Mouse (Mus musculus): ENCODE data around the gene Mllt1. TPM values are rescaled to one million over a fixed set of nuclear protein-coding genes. Genes with fewer than 3 reads are reported as not detected.

Gene Mllt1
- polyA plus RNA-seq, 1 experiment from 2014 or later: 25.8 TPM

DNA sequence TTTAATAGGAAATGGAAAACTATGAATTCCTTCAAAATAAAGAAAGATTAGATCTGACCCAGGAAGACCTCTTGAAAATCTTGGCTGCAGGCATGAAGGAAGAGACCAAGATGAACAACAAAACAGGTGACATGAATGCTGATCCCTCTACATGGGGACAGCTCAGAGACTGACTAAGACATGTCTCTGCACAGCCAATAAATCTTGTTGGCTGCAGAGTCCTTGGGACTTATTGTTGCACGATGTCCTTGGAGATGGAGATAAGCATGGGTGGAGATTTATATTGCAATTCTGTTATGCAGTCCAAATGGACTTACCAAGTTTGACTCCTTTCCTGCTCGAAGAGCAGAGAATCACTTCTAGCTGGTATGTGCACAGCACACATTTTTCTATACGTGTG, 34.1 kb upstream of the Mllt1 start:
- H3K27ac ChIP-seq: no peak overlapping the region
- H3K4me2 ChIP-seq: no peak overlapping the region
- ATAC-seq (replicated peaks; ENCODE audit: insufficient number of reproducible peaks, insufficient read depth, low FRiP score, low read depth): no peak
- H3K4me1 ChIP-seq (replicated peaks): no peaks in the 10 kb centered on the region
- no peaks in the 10 kb centered on the region for H3K9me3 ChIP-seq (replicated peaks)
- 0 out of 2 replicates have a peak, but pooled peaks cover 6% of the 10 kb centered on the region for H3K27me3 ChIP-seq
- 63% methylated on average over 3 of the region's 3 CpGs for WGBS
- H3K4me3 ChIP-seq: no peak overlapping the region
- H3K9ac ChIP-seq: no peak overlapping the region
- H3K36me3 ChIP-seq: no peaks in the 10 kb centered on the region

- no peaks in the 10 kb centered on the region for H3K9me3 ChIP-seq (replicated peaks)
- H3K36me3 ChIP-seq: no peaks in the 10 kb centered on the region
- no peak for ATAC-seq (replicated peaks; ENCODE audit: insufficient number of reproducible peaks, insufficient read depth, low FRiP score, low read depth)
- no peak overlapping the region for H3K9ac ChIP-seq
- no peaks in the 10 kb centered on the region for H3K4me1 ChIP-seq (replicated peaks)
- no peaks in the 10 kb centered on the region for H3K27me3 ChIP-seq
- no peak overlapping the region for H3K27ac ChIP-seq
- H3K4me3 ChIP-seq: no peak overlapping the region
- no peak overlapping the region for H3K4me2 ChIP-seq
- WGBS: 68% methylated on average over 6 of the region's 6 CpGs
Observed at GRCm38 (mm10) chr17:56963646-56964045, 28.4 kb upstream of the Mllt1 start.

DNA sequence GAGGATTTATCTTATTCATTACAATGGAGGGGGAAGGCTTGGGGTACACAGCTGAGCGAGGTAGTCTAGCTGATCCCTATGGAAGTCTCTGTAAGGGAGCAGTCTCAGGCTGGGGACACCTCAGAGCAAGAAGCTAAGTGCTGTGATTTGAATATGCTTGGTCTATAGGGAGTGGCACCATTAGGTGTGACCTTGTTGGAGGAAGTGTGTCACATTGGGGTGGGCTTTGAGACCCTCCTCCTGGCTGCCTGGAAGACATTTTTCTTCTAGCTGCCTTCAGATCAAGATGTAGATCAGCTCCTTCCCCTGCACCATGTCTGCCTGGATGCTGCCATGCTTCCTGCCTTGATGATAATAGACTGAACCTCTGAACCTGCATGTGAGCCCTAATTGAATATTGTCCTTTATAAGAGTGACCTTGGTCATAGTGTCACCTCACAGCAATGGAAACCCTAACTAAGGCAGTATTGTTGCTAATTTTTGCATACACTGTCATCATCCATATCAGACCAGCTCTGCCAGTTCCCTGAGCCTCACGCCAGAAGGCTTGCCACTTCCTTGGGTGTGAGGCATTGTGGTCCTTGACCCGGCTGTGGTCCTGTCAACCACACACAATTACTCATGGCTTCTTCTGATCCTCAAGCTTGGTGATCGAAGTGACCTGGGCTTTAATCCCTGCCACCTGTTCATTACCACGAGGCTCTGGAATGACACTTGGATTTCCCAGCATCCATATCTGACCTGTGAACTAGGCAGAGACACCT, 27.6 kb upstream of the Mllt1 start:
- 73% methylated on average over 5 of the region's 5 CpGs for WGBS
- H3K4me2 ChIP-seq: no peak overlapping the region

GRCm38 (mm10) chr17:56961880-56962279, 26.7 kb upstream of the Mllt1 start:
- Histone ChIP-seq H3K9me3 (replicated peaks) (no peaks in the 10 kb centered on the region), H3K9ac (no peak overlapping the region), H3K27ac (no peak overlapping the region), H3K27me3 (no peaks in the 10 kb centered on the region), H3K4me3 (no peak overlapping the region), H3K4me2 (no peak overlapping the region), H3K36me3 (no peaks in the 10 kb centered on the region), H3K4me1 (replicated peaks) (no peaks in the 10 kb centered on the region)
- no peak for ATAC-seq (replicated peaks; ENCODE audit: insufficient number of reproducible peaks, insufficient read depth, low FRiP score, low read depth)
- 86% methylated on average over 4 of the region's 4 CpGs for WGBS

More for the DNA sequence above, 27.6 kb upstream of the Mllt1 start:
- H3K9ac ChIP-seq: no peak overlapping the region
- ATAC-seq (replicated peaks; ENCODE audit: insufficient number of reproducible peaks, insufficient read depth, low FRiP score, low read depth): no peak
- H3K27me3 ChIP-seq: no peaks in the 10 kb centered on the region
- no peaks in the 10 kb centered on the region for H3K4me1 ChIP-seq (replicated peaks)
- H3K4me3 ChIP-seq: no peak overlapping the region
- no peaks in the 10 kb centered on the region for H3K9me3 ChIP-seq (replicated peaks)
- H3K27ac ChIP-seq: no peak overlapping the region
- no peaks in the 10 kb centered on the region for H3K36me3 ChIP-seq

DNA sequence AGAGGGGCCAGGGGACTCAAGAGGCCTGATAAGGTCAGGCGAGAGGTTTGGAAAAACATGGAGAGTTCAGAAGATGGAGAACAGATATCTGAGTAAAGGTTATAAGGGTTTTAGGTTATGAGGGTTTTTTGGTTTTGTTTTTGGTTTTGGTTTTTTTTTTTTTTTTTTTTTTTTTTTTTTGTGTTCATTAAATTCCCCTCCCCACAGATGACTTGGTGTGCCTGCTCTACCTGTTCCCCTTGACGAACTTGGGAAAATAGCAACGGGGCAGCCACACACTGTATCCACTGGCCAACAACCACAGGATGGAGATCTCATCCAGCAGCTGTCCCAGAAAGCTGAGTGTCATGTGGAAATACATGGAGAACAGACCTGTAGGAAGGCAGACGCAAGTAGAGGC, 23.5 kb upstream of the Mllt1 start:
- Histone ChIP-seq H3K9me3 (replicated peaks) (no peaks in the 10 kb centered on the region), H3K27ac (no peak overlapping the region), H3K36me3 (no peaks in the 10 kb centered on the region), H3K9ac (no peak overlapping the region), H3K4me2 (no peak overlapping the region), H3K4me1 (replicated peaks) (no peaks in the 10 kb centered on the region), H3K4me3 (no peak overlapping the region), H3K27me3 (no peaks in the 10 kb centered on the region)
- ATAC-seq (replicated peaks; ENCODE audit: insufficient number of reproducible peaks, insufficient read depth, low FRiP score, low read depth): no peak
- WGBS: 57% methylated on average over 4 of the region's 4 CpGs

GRCm38 (mm10) chr17:56957763-56958429, 22.7 kb upstream of the Mllt1 start:
- Histone ChIP-seq H3K4me1 (replicated peaks) (no peaks in the 10 kb centered on the region), H3K36me3 (no peaks in the 10 kb centered on the region), H3K27ac (no peak overlapping the region), H3K27me3 (0 out of 2 replicates have a peak, but pooled peaks cover 2% of the 10 kb centered on the region), H3K9me3 (replicated peaks) (no peaks in the 10 kb centered on the region), H3K9ac (no peak overlapping the region), H3K4me2 (no peak overlapping the region), H3K4me3 (no peak overlapping the region)
- 25% methylated on average over 10 of the region's 11 CpGs for WGBS
- no peak; the same call in 1 of the 2 replicates for ATAC-seq (replicated peaks; ENCODE audit: insufficient number of reproducible peaks, insufficient read depth, low FRiP score, low read depth)

DNA sequence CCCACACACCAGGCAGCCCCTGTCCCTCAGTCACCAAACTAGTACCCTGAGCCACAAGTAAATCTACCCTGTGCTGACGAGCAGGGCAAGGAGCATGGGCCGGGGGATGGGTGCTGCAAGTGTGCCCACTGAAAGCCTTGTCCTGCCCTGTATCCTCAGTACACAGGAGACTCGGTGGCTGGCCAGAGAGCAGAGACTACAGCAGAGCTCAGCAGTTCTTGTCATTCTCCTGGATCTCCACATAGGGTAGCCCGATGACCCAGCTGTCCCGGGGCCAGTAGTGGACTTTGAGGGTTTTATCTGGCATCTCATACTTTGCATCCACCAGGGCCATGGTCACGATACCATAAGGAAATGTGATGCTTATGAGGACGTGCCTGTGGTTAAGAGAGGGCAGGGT, 19.7 kb upstream of the Mllt1 start:
- H3K4me3 ChIP-seq: no peak overlapping the region
- no peak overlapping the region for H3K27ac ChIP-seq
- no peaks in the 10 kb centered on the region for H3K4me1 ChIP-seq (replicated peaks)
- no peak overlapping the region for H3K4me2 ChIP-seq
- H3K9me3 ChIP-seq (replicated peaks): no peaks in the 10 kb centered on the region
- ATAC-seq (replicated peaks; ENCODE audit: insufficient number of reproducible peaks, insufficient read depth, low FRiP score, low read depth): no peak
- no peaks in the 10 kb centered on the region for H3K36me3 ChIP-seq
- 76% methylated on average over 7 of the region's 7 CpGs for WGBS
- 0 out of 2 replicates have a peak, but pooled peaks cover 4% of the 10 kb centered on the region for H3K27me3 ChIP-seq
- H3K9ac ChIP-seq: no peak overlapping the region

- H3K9me3 ChIP-seq (replicated peaks): no peaks in the 10 kb centered on the region
- no peak for ATAC-seq (replicated peaks; ENCODE audit: insufficient number of reproducible peaks, insufficient read depth, low FRiP score, low read depth)
- no peaks in the 10 kb centered on the region for H3K36me3 ChIP-seq
- no peaks in the 10 kb centered on the region for H3K4me1 ChIP-seq (replicated peaks)
- H3K9ac ChIP-seq: no peak overlapping the region
- H3K27me3 ChIP-seq: 0 out of 2 replicates have a peak, but pooled peaks cover 4% of the 10 kb centered on the region
- no peak overlapping the region for H3K4me3 ChIP-seq
- H3K27ac ChIP-seq: no peak overlapping the region
- no peak overlapping the region for H3K4me2 ChIP-seq
- WGBS: 79% methylated on average over 1 of the region's 1 CpGs
Observed at GRCm38 (mm10) chr17:56952639-56953038, 17.4 kb upstream of the Mllt1 start.

DNA sequence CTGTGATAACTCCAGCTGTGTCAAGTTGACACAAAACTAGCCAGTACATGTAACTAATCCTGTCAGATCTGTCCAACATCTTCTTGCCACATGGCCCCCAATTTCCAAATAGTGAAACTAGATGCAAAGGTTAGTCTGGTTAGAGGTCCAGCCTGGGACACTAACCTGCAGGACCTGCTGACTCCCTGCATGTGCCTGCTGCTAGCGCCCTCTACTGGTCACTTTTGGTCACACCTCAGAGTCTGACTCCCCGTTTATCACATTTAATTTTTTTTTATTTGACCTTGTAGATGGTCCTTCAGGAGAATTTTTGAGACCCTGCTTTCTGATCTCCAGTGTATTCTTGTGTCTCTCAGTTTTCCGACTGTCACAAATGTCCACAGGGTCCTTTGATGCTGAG, 15.7 kb upstream of the Mllt1 start:
- no peak for ATAC-seq (replicated peaks; ENCODE audit: insufficient number of reproducible peaks, insufficient read depth, low FRiP score, low read depth)
- H3K27ac ChIP-seq: no peak overlapping the region
- no peak overlapping the region for H3K4me2 ChIP-seq
- H3K4me1 ChIP-seq (replicated peaks): no peaks in the 10 kb centered on the region
- H3K36me3 ChIP-seq: no peaks in the 10 kb centered on the region
- no peak overlapping the region for H3K9ac ChIP-seq
- 14% methylated on average over 3 of the region's 3 CpGs for WGBS
- H3K9me3 ChIP-seq (replicated peaks): no peaks in the 10 kb centered on the region
- H3K27me3 ChIP-seq: 0 out of 2 replicates have a peak, but pooled peaks cover 4% of the 10 kb centered on the region
- no peak overlapping the region for H3K4me3 ChIP-seq

DNA sequence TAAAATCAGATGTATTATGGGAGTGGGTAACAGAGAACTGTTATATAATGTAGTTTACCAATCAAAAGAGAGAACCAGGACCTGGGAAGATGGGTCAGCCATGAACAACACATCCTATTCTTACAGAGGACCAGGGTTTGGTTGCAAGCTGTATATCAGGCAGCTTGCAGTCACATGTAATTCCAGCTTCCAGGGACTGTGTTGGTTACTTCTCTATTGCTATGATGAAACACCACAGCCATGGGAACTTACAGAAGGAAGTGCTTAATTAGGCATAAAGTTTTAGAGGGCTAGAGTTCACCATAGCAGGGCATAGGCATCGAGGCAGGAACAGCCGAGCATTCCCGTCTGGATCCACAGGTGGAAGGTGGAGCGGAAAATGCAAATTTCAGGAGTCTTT, 3.5 kb upstream of the Mllt1 start:
- H3K9ac ChIP-seq: no peak overlapping the region
- no peak overlapping the region for H3K4me3 ChIP-seq
- H3K27me3 ChIP-seq: no peaks in the 10 kb centered on the region
- H3K4me2 ChIP-seq: no peak overlapping the region
- WGBS: 83% methylated on average over 4 of the region's 4 CpGs
- H3K4me1 ChIP-seq (replicated peaks): peaks cover 13% of the 10 kb centered on the region
- no peaks in the 10 kb centered on the region for H3K9me3 ChIP-seq (replicated peaks)
- H3K27ac ChIP-seq: no peak overlapping the region
- H3K36me3 ChIP-seq: no peaks in the 10 kb centered on the region
- no peak for ATAC-seq (replicated peaks; ENCODE audit: insufficient number of reproducible peaks, insufficient read depth, low FRiP score, low read depth)

DNA sequence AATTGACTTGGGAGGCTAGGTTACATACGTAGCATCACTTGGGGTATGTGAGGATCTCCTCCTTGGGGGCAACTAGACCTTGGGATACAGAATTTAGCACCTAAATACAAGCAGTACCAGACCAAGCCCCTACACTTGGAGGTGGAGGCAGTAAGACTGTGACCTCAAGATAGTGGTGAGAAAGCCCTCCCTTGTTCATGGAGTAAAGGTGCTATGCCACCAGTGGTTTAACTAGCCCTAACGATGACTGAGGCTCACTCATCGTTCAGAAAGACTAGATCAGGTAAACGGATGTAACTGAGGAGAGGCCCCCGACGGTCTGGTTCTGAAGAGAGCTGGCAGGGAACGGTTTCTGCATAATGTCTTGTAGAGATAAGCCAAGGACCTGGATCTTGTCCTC, 1.5 kb upstream of the Mllt1 start:
- no peak overlapping the region for H3K4me2 ChIP-seq
- H3K9me3 ChIP-seq (replicated peaks): no peaks in the 10 kb centered on the region
- 85% methylated on average over 7 of the region's 7 CpGs for WGBS
- H3K4me1 ChIP-seq (replicated peaks): peaks cover 27% of the 10 kb centered on the region
- H3K27me3 ChIP-seq: no peaks in the 10 kb centered on the region
- H3K9ac ChIP-seq: no peak overlapping the region
- no peak overlapping the region for H3K4me3 ChIP-seq
- no peak overlapping the region for H3K27ac ChIP-seq
- ATAC-seq (replicated peaks; ENCODE audit: insufficient number of reproducible peaks, insufficient read depth, low FRiP score, low read depth): no peak
- H3K36me3 ChIP-seq: no peaks in the 10 kb centered on the region
